Mouse (Mus musculus) heart, adult 2 months (tissue): Measurements from ENCODE around the gene Tsnaxip1. TPM values are rescaled to one million over a fixed set of nuclear protein-coding genes. Genes with fewer than 3 reads are reported as not detected.

Experiments used
- DNase-seq, 2 experiments: peaks; one replicate each; pipeline ENCODE4 v3.0.0; 2021
- H3K27ac ChIP-seq: fragments of 200-600 bp; 2 replicates; pipeline ENCODE4 v1.8.1; 2022
- H3K27me3 ChIP-seq: fragments of 200-500 bp; 2 replicates; pipeline ENCODE4 v1.6.1; 2012; ENCODE audit warnings: mild to moderate bottlenecking, low read length, inconsistent platforms, mixed read lengths; ENCODE audit not compliant: control insufficient read depth, insufficient read depth
- H3K36me3 ChIP-seq: fragments of 200-500 bp; 2 replicates; pipeline ENCODE4 v1.6.1; 2012; ENCODE audit warnings: low read length, inconsistent platforms; ENCODE audit not compliant: control insufficient read depth, insufficient read depth
- H3K4me1 ChIP-seq: fragments of 200-500 bp; 2 replicates; pipeline ENCODE4 v1.6.1; 2011; ENCODE audit warnings: low read length; ENCODE audit not compliant: control insufficient read depth, insufficient read depth
- H3K4me3 ChIP-seq: fragments of 200-600 bp; 2 replicates; pipeline ENCODE4 v1.8.1; 2022
- H3K79me2 ChIP-seq: fragments of 200-500 bp; replicated peaks from 2 replicates; pipeline ENCODE4 v1.6.1; 2012; ENCODE audit warnings: mild to moderate bottlenecking, inconsistent platforms, low read length, moderate library complexity, mixed read lengths; ENCODE audit not compliant: control insufficient read depth, insufficient read depth
- H3K9ac ChIP-seq: fragments of 200-500 bp; 2 replicates; pipeline ENCODE4 v1.6.1; 2012; ENCODE audit warnings: low read depth, mild to moderate bottlenecking, control low read depth, inconsistent platforms, low read length, mixed read lengths
- CTCF ChIP-seq: fragments of 200-600 bp; IDR thresholded peaks from 2 replicates; pipeline ENCODE4 v1.8.1; 2022; ENCODE audit warnings: antibody characterized with exemption, mild to moderate bottlenecking, moderate library complexity
- EP300 ChIP-seq: fragments of 200-500 bp; IDR thresholded peaks from 2 replicates; pipeline ENCODE4 v1.6.1; 2011; ENCODE audit warnings: low read depth, low read length, control low read depth; ENCODE audit not compliant: insufficient read depth
- POLR2A ChIP-seq: fragments of 200-500 bp; IDR thresholded peaks from 2 replicates; pipeline ENCODE4 v1.6.1; 2011; ENCODE audit warnings: mild to moderate bottlenecking, low read depth, low read length, control low read depth; ENCODE audit not compliant: insufficient read depth
- WGBS: fragments of 180-500 bp; shearing (Covaris S2); methylation state at CpG from one replicate; pipeline ENCODE4 v1.1.7; 2018; 5-methylcytosine and 5-hydroxymethylcytosine counted together
- intact Hi-C: fragments of 180-260 bp; cut with DNase I; formaldehyde crosslinking; loops from one replicate; pipeline ENCODE4 v1.15.1; 2025
- polyA plus RNA-seq: library from polyadenylated mRNA; depleted of rRNA; stranded (reverse); fragments of >200 nt; gene quantifications from 2 replicates; pipeline ENCODE4 v1.2.3, GENCODE M21; 2012; rRNA removed
- total RNA-seq, 2 experiments: library from RNA; stranded (reverse); gene quantifications; 2 replicates each; pipeline ENCODE4 v1.2.3; 2021

The Tsnaxip1 gene
- total and polyA plus RNA-seq, 3 experiments, result 0.20 TPM; not detected in 2

DNA sequence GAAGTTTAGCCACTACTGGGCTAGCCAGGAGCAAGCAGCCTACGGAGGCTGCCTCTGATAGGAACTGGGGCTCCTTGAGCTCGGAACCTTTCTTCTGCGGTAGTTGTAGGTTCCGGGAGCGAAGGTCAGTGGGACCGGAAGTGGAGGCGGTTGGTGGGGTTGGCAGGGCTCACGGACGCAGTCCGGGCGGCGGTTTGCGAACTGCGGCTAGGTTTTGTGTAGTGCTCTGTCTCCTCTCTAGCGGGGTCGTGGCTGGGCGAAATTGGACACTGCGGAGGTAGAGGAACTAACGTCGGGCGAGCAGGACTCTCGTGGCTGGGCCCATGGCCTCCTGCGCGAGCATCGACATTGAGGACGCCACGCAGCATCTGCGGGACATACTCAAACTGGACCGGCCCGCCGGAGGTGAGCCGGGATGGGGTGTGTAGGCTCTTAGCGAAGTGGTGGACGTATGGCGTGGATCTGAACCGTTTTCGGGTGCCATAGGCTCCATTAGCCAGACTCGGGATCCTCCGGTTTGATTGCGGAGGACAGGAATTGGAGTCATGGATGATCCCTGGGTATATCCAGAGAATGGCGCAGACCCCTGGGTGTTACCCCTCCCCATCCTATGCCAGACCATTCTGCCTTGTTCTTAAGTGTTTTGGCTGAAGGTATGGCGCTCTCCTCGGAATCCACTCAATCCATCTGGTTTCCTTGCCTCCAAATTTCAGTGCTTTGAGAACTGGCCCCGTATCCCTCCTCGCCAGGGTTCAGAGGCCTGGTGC, 53.4 kb downstream of the Tsnaxip1 start, which contains the start of gene Edc4:
Gene Edc4 (plus strand): TSS at position 128 of the 767 bp plus-strand sequence.
- peak within 1 kb of the TSS; percentile 85 for H3K27ac ChIP-seq
- H3K9ac ChIP-seq, result peak within 1 kb of the TSS; percentile 87
- WGBS, result under 1% methylated on average over 45 of the region's 45 CpGs
- DNase-seq, result peak; percentile 87 to 94
- peak; percentile 93 for TF ChIP-seq POLR2A
- TF ChIP-seq EP300, result peak; percentile 67; the same call in 1 of the 2 replicates
- TF ChIP-seq CTCF, result no peak
- peaks cover 5% of the 10 kb centered on the region for H3K4me1 ChIP-seq
- peaks cover 4% of the 10 kb centered on the region for H3K79me2 ChIP-seq
- peak within 1 kb of the TSS; percentile 82 for H3K4me3 ChIP-seq
- peaks cover 2% of the 10 kb centered on the region; the same call in 1 of the 2 replicates for H3K36me3 ChIP-seq
- intact Hi-C loops, result loop anchor here (2.0 kb wide), 1 partner anchor 20 kb away; the partner anchor contains the start of gene Nutf2
- no peaks in the 10 kb centered on the region for H3K27me3 ChIP-seq

DNA sequence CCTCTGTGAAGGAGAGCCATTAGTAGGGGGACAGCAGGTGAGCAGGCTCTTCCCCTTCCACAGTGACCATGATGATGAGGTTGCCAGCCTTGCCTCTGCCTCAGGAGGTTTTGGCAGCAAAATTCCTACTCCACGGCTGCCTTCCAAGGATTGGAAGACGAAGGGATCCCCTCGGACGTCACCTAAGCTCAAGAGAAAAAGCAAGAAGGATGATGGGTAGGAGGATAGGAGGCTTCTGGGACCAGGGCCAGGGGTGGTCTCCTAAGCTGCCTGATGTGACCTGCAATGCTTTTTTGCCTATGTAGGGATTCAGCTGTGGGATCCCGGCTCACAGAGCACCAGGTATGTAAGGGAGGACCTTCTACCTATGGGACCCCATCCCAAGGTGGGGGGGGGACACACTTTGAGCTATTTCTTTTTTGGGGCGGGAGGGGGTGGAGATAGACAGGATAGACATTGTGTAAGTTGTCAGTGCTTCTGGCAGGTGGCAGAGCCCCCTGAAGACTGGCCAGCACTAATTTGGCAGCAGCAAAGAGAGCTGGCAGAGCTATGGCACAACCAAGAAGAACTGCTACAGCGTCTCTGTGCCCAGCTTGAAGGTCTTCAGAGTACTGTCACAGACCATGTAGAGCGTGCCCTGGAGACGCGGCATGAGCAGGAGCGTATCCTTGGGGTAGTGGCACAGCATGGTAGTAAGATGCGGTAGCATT, 62.4 kb downstream of the Tsnaxip1 start:
- Histone ChIP-seq H3K36me3 (no peaks in the 10 kb centered on the region), H3K27ac (no peak overlapping the region)
- intact Hi-C loops, result no loop called here

GRCm38 (mm10) chr8:105890870-105891269, 63.3 kb downstream of the Tsnaxip1 start:
- Histone ChIP-seq H3K79me2 (no peaks in the 10 kb centered on the region), H3K4me3 (no peak overlapping the region), H3K9ac (no peak overlapping the region), H3K36me3 (no peaks in the 10 kb centered on the region), H3K27ac (peak overlapping the region; percentile 34; the same call in 1 of the 2 replicates), H3K27me3 (no peaks in the 10 kb centered on the region), H3K4me1 (peaks cover 2% of the 10 kb centered on the region; the same call in 1 of the 2 replicates)
- TF ChIP-seq POLR2A, result no peak
- no peak for TF ChIP-seq EP300
- no peak for TF ChIP-seq CTCF
- DNase-seq, result peak; percentile 51 to 68
- intact Hi-C loops, result no loop called here
- 66% methylated on average over 6 of the region's 6 CpGs for WGBS

More for the DNA sequence above, 62.4 kb downstream of the Tsnaxip1 start:
- H3K79me2 ChIP-seq, result no peaks in the 10 kb centered on the region
- peaks cover 2% of the 10 kb centered on the region; the same call in 1 of the 2 replicates for H3K4me1 ChIP-seq
- no peaks in the 10 kb centered on the region for H3K27me3 ChIP-seq
- no peak overlapping the region for H3K9ac ChIP-seq
- TF ChIP-seq EP300 (no peak), CTCF (no peak), POLR2A (no peak)
- no peak for DNase-seq
- 94% methylated on average over 12 of the region's 12 CpGs for WGBS
- no peak overlapping the region for H3K4me3 ChIP-seq

DNA sequence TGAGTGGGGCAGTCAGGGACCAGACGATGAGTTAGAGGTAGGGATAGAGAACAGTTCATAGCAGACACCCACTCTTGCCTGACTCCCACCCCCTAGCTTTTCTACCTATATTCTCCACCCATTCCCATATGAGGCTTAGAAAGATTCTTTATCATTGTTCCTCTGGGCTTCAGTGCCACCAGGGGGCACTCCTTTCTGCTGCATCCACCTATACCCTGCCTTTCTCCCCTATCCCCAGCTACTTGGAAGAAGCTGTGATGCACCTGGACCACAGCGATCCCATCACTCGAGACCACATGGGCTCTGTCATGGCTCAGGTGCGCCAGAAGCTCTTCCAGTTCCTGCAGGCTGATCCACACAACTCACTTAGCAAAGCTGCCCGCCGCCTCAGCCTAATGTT, 64.9 kb downstream of the Tsnaxip1 start:
- peaks cover 2% of the 10 kb centered on the region; the same call in 1 of the 2 replicates for H3K4me1 ChIP-seq
- no peak overlapping the region for H3K4me3 ChIP-seq
- TF ChIP-seq POLR2A (no peak), EP300 (no peak), CTCF (peak; percentile 62)
- no peaks in the 10 kb centered on the region for H3K36me3 ChIP-seq
- no peak for DNase-seq
- H3K27ac ChIP-seq, result no peak overlapping the region
- no peak overlapping the region for H3K9ac ChIP-seq
- H3K79me2 ChIP-seq, result no peaks in the 10 kb centered on the region
- no peaks in the 10 kb centered on the region for H3K27me3 ChIP-seq
- intact Hi-C loops, result no loop called here
- WGBS, result 87% methylated on average over 6 of the region's 6 CpGs

GRCm38 (mm10) chr8:105893339-105893738, 65.8 kb downstream of the Tsnaxip1 start, which contains the start of gene Nrn1l:
Gene Nrn1l (plus strand): TSS chr8:105893567.
- no peak within 1 kb of the TSS for H3K27ac ChIP-seq
- peaks cover 2% of the 10 kb centered on the region; the same call in 1 of the 2 replicates for H3K4me1 ChIP-seq
- WGBS, result 17% methylated on average over 11 of the region's 11 CpGs
- TF ChIP-seq POLR2A, result no peak
- no peak for TF ChIP-seq EP300
- TF ChIP-seq CTCF, result no peak
- DNase-seq, result peak; percentile 72 to 78
- no peak within 1 kb of the TSS for H3K4me3 ChIP-seq
- H3K79me2 ChIP-seq, result no peaks in the 10 kb centered on the region
- no peaks in the 10 kb centered on the region for H3K27me3 ChIP-seq
- no peaks in the 10 kb centered on the region for H3K36me3 ChIP-seq
- H3K9ac ChIP-seq, result no peak within 1 kb of the TSS
- intact Hi-C loops, result no loop called here

Other genes starting within 250 kb of the Tsnaxip1 start
- 10 to 100 TPM; 42.5 to 51.6 TPM for gene Ripor1, start 222.5 kb upstream of the Tsnaxip1 start, total RNA-seq
- 39.2 TPM in 2 replicates for gene Ripor1, start 222.5 kb upstream of the Tsnaxip1 start, polyA plus RNA-seq
- gene Ctcf, start 191.2 kb upstream of the Tsnaxip1 start, total RNA-seq, result 10 to 100 TPM; 41.4 to 41.9 TPM
- gene Ctcf, start 191.2 kb upstream of the Tsnaxip1 start, polyA plus RNA-seq, result 9.3 and 13.6 TPM in 2 replicates
- not detected for gene Agrp, start 190.3 kb upstream of the Tsnaxip1 start, total RNA-seq
- gene Agrp, start 190.3 kb upstream of the Tsnaxip1 start, polyA plus RNA-seq, result 0.31 TPM in 1 of 2 replicates, not detected in the other
- gene Carmil2, start 141.5 kb upstream of the Tsnaxip1 start, total RNA-seq, result under 1 TPM; 0.16 to 0.25 TPM
- gene Carmil2, start 141.5 kb upstream of the Tsnaxip1 start, polyA plus RNA-seq, result 0.29 and 1.4 TPM in 2 replicates
- gene Acd, start 126.6 kb upstream of the Tsnaxip1 start, total RNA-seq, result 10 to 100 TPM in 1 of 2 experiments, 1 to 10 TPM in 1; 10.0 to 11.1 TPM
- 19.7 and 22.3 TPM in 2 replicates for gene Acd, start 126.6 kb upstream of the Tsnaxip1 start, polyA plus RNA-seq
- gene Pard6a, start 126.6 kb upstream of the Tsnaxip1 start, total RNA-seq, result 1 to 10 TPM; 5.5 to 6.8 TPM
- 12.0 and 18.6 TPM in 2 replicates for gene Pard6a, start 126.6 kb upstream of the Tsnaxip1 start, polyA plus RNA-seq
- not detected for gene 4933405L10Rik, start 120.1 kb upstream of the Tsnaxip1 start, total RNA-seq
- not detected in 2 replicates for gene 4933405L10Rik, start 120.1 kb upstream of the Tsnaxip1 start, polyA plus RNA-seq
- gene Enkd1, start 119.5 kb upstream of the Tsnaxip1 start, total RNA-seq, result 1 to 10 TPM; 1.4 to 1.9 TPM
- 2.0 and 2.2 TPM in 2 replicates for gene Enkd1, start 119.5 kb upstream of the Tsnaxip1 start, polyA plus RNA-seq
- gene Gfod2, start 69.1 kb upstream of the Tsnaxip1 start, total RNA-seq, result 1 to 10 TPM; 3.7 TPM
- gene Gfod2, start 69.1 kb upstream of the Tsnaxip1 start, polyA plus RNA-seq, result 2.3 and 3.0 TPM in 2 replicates
- 10 to 100 TPM; 18.0 to 18.5 TPM for gene Ranbp10, start 381 bp upstream of the Tsnaxip1 start, total RNA-seq
- gene Ranbp10, start 381 bp upstream of the Tsnaxip1 start, polyA plus RNA-seq, result 20.0 and 22.3 TPM in 2 replicates
- gene Cenpt, start 25.5 kb downstream of the Tsnaxip1 start, total RNA-seq, result 1 to 10 TPM; 2.3 to 2.7 TPM
- gene Cenpt, start 25.5 kb downstream of the Tsnaxip1 start, polyA plus RNA-seq, result 6.0 and 6.4 TPM in 2 replicates
- 10 to 100 TPM; 26.8 to 30.1 TPM for gene Thap11, start 27.4 kb downstream of the Tsnaxip1 start, total RNA-seq
- gene Thap11, start 27.4 kb downstream of the Tsnaxip1 start, polyA plus RNA-seq, result 33.0 and 42.2 TPM in 2 replicates
- gene Nutf2, start 32.8 kb downstream of the Tsnaxip1 start, total RNA-seq, result 10 to 100 TPM; 35.5 to 39.8 TPM
- gene Nutf2, start 32.8 kb downstream of the Tsnaxip1 start, polyA plus RNA-seq, result 56.1 and 67.7 TPM in 2 replicates
- 10 to 100 TPM; 23.2 to 25.4 TPM for gene Edc4, start 53.1 kb downstream of the Tsnaxip1 start, total RNA-seq
- gene Edc4, start 53.1 kb downstream of the Tsnaxip1 start, polyA plus RNA-seq, result 42.4 and 47.6 TPM in 2 replicates
- under 1 TPM; 0.41 to 0.57 TPM for gene Nrn1l, start 65.8 kb downstream of the Tsnaxip1 start, total RNA-seq
- gene Nrn1l, start 65.8 kb downstream of the Tsnaxip1 start, polyA plus RNA-seq, result 1.0 and 1.6 TPM in 2 replicates
- gene Pskh1, start 72.7 kb downstream of the Tsnaxip1 start, total RNA-seq, result 10 to 100 TPM; 16.5 to 20.8 TPM
- 28.7 and 39.7 TPM in 2 replicates for gene Pskh1, start 72.7 kb downstream of the Tsnaxip1 start, polyA plus RNA-seq
- gene Ctrl, start 106.1 kb downstream of the Tsnaxip1 start, total RNA-seq, result under 1 TPM in 1 of 2 experiments, not detected in 1; 0.32 TPM
- gene Ctrl, start 106.1 kb downstream of the Tsnaxip1 start, polyA plus RNA-seq, result 0.88 and 1.9 TPM in 2 replicates
- gene Psmb10, start 110.7 kb downstream of the Tsnaxip1 start, total RNA-seq, result 10 to 100 TPM; 58.1 to 68.1 TPM
- gene Psmb10, start 110.7 kb downstream of the Tsnaxip1 start, polyA plus RNA-seq, result 95.9 and 96.5 TPM in 2 replicates
- gene Lcat, start 115.7 kb downstream of the Tsnaxip1 start, total RNA-seq, result under 1 TPM; 0.70 to 0.84 TPM
- gene Lcat, start 115.7 kb downstream of the Tsnaxip1 start, polyA plus RNA-seq, result 3.9 and 4.1 TPM in 2 replicates
- gene Slc12a4, start 138.4 kb downstream of the Tsnaxip1 start, total RNA-seq, result 10 to 100 TPM; 35.0 to 38.1 TPM
- gene Slc12a4, start 138.4 kb downstream of the Tsnaxip1 start, polyA plus RNA-seq, result 54.6 and 73.4 TPM in 2 replicates
- not detected for gene Dpep3, start 151.7 kb downstream of the Tsnaxip1 start, total RNA-seq
- gene Dpep3, start 151.7 kb downstream of the Tsnaxip1 start, polyA plus RNA-seq, result 0.23 and 0.26 TPM in 2 replicates
- gene Dus2, start 163.6 kb downstream of the Tsnaxip1 start, total RNA-seq, result 1 to 10 TPM; 9.1 to 9.4 TPM
- gene Dus2, start 163.6 kb downstream of the Tsnaxip1 start, polyA plus RNA-seq, result 7.8 and 11.9 TPM in 2 replicates
- gene Dpep2nb, start 178.2 kb downstream of the Tsnaxip1 start, total RNA-seq, result not detected
- not detected in 2 replicates for gene Dpep2nb, start 178.2 kb downstream of the Tsnaxip1 start, polyA plus RNA-seq
- 10 to 100 TPM in 1 of 2 experiments, 1 to 10 TPM in 1; 9.2 to 10.0 TPM for gene Ddx28, start 184.2 kb downstream of the Tsnaxip1 start, total RNA-seq
- 5.7 and 6.3 TPM in 2 replicates for gene Ddx28, start 184.2 kb downstream of the Tsnaxip1 start, polyA plus RNA-seq
- gene Nfatc3, start 231.1 kb downstream of the Tsnaxip1 start, total RNA-seq, result 10 to 100 TPM; 18.9 to 19.2 TPM
- 12.2 and 21.8 TPM in 2 replicates for gene Nfatc3, start 231.1 kb downstream of the Tsnaxip1 start, polyA plus RNA-seq